Mouse (Mus musculus): ENCODE measurements at regions not wholly inside any gene's neighbourhood (a gene's known extent, or its start where the extent isn't known, plus 50 kb on each side); places are given as distances from the start of the nearest gene placed in this dataset.

- Histone ChIP-seq H3K4me2 (replicated peaks; ENCODE audit: low read depth, low read length) (no peak overlapping the region), H3K4me1 (replicated peaks; ENCODE audit: control insufficient read depth, insufficient read depth, low read length) (no peaks in the 10 kb centered on the region), H3K27me3 (ENCODE audit: control insufficient read depth, insufficient read depth, low read length) (no peaks in the 10 kb centered on the region), H3K27ac (ENCODE audit: low read depth, low read length) (no peak overlapping the region), H3K4me3 (ENCODE audit: low read depth, low read length) (no peak overlapping the region), H3K36me3 (ENCODE audit: control insufficient read depth, insufficient read depth, low read length) (no peaks in the 10 kb centered on the region), H3K9ac (ENCODE audit: low read depth, low read length) (no peak overlapping the region), H3K9me3 (ENCODE audit: control insufficient read depth, low read length) (no peaks in the 10 kb centered on the region)
- no peak for ATAC-seq (ENCODE audit: low FRiP score)
- WGBS, result 90% methylated on average over 2 of the region's 2 CpGs
- DNase-seq (ENCODE audit: low spot score), result no peak
Observed at GRCm38 (mm10) chr6:4362220-4362619, 142.4 kb upstream of the Col1a2 start.

- Histone ChIP-seq H3K27ac (ENCODE audit: low read depth, low read length) (no peak overlapping the region), H3K9ac (ENCODE audit: low read depth, low read length) (no peak overlapping the region), H3K9me3 (ENCODE audit: control insufficient read depth, low read length) (no peaks in the 10 kb centered on the region), H3K4me1 (replicated peaks; ENCODE audit: control insufficient read depth, insufficient read depth, low read length) (no peaks in the 10 kb centered on the region), H3K36me3 (ENCODE audit: control insufficient read depth, insufficient read depth, low read length) (no peaks in the 10 kb centered on the region), H3K4me2 (replicated peaks; ENCODE audit: low read depth, low read length) (no peak overlapping the region), H3K27me3 (ENCODE audit: control insufficient read depth, insufficient read depth, low read length) (no peaks in the 10 kb centered on the region), H3K4me3 (ENCODE audit: low read depth, low read length) (no peak overlapping the region)
- no peak for DNase-seq (ENCODE audit: low spot score)
- no peak for ATAC-seq (ENCODE audit: low FRiP score)
- 79% methylated on average over 12 of the region's 12 CpGs for WGBS
Observed at GRCm38 (mm10) chr6:4375465-4376037, 129.1 kb upstream of the Col1a2 start.

DNA sequence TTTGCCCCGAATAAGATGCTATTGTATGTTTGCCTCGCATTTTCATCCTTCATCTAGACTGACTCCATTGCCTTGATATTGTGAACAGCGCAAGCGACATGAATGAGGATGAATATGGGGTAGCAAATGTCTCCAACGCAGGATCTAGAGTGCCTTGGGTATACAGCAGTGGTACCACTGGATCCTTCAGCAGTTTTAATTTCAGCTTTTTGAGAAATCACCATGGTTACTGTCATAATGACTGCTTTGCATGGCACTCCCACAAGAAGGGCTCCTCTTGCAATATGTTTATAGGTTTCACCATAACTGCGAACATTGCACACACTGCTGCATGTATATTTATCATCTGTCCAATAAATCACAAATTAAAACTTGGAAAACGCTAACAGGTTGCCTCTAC is 107.8 kb upstream of the Col1a2 start:
- Histone ChIP-seq H3K27ac (ENCODE audit: low read depth, low read length) (peak overlapping the region; percentile 17; the same call in 1 of the 2 replicates), H3K9ac (ENCODE audit: low read depth, low read length) (no peak overlapping the region), H3K36me3 (ENCODE audit: control insufficient read depth, insufficient read depth, low read length) (no peaks in the 10 kb centered on the region), H3K4me1 (replicated peaks; ENCODE audit: control insufficient read depth, insufficient read depth, low read length) (peaks cover 2% of the 10 kb centered on the region), H3K4me2 (replicated peaks; ENCODE audit: low read depth, low read length) (no peak overlapping the region), H3K9me3 (ENCODE audit: control insufficient read depth, low read length) (no peaks in the 10 kb centered on the region), H3K4me3 (ENCODE audit: low read depth, low read length) (no peak overlapping the region), H3K27me3 (ENCODE audit: control insufficient read depth, insufficient read depth, low read length) (no peaks in the 10 kb centered on the region)
- ATAC-seq (ENCODE audit: low FRiP score) (peak; percentile 36; the same call in 1 of the 2 replicates), DNase-seq (ENCODE audit: low spot score) (no peak)
- 54% methylated on average over 7 of the region's 7 CpGs for WGBS

DNA sequence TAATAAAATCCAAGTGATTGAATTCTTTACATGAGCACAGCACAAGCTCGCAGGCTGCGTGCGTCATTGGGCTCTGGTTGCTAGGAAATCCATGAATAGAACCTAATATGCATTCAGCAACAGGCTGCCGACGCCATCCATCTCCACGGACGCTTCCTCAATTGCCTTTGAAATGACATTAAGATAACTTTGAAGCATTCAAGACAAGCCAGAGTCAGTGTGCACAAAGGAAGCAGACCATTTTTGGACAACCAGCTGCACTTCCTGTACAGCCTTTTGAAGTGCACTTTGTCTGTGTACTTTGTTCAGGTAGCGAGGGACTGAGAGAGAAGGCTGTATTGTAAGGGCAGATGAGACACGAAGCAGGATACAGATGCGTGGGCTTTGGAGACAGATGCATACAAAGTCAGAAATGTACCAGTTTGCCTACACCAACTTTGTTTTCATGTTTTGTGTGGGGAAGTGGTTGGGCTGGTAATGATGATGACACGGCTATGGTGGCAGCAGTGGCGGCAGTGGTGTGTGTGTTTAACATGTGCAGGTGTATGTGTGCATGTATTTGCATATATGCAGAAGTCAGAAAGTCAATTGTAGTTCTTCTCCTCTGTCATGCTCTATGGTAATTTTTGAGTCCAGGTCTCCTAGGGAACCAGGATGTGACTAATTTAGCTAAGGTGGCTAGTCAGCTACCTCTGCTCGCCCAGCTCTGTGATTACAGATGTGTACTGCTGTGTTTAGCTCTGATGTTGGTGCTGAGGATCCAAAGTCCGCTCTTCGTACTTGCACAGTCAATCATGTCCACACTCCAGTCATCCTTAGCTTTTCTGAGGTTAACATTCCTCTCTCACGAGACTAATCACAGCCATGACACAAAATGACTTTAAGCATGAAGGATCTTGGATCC is 106.7 kb upstream of the Col1a2 start:
- Histone ChIP-seq H3K9ac (ENCODE audit: low read depth, low read length) (no peak overlapping the region), H3K4me3 (ENCODE audit: low read depth, low read length) (no peak overlapping the region), H3K9me3 (ENCODE audit: control insufficient read depth, low read length) (no peaks in the 10 kb centered on the region), H3K4me2 (replicated peaks; ENCODE audit: low read depth, low read length) (no peak overlapping the region), H3K36me3 (ENCODE audit: control insufficient read depth, insufficient read depth, low read length) (no peaks in the 10 kb centered on the region), H3K27me3 (ENCODE audit: control insufficient read depth, insufficient read depth, low read length) (no peaks in the 10 kb centered on the region), H3K27ac (ENCODE audit: low read depth, low read length) (no peak overlapping the region), H3K4me1 (replicated peaks; ENCODE audit: control insufficient read depth, insufficient read depth, low read length) (peaks cover 2% of the 10 kb centered on the region)
- 43% methylated on average over 16 of the region's 16 CpGs for WGBS
- ATAC-seq (ENCODE audit: low FRiP score) (peak; percentile 65), DNase-seq (ENCODE audit: low spot score) (peak; percentile 61)

DNA sequence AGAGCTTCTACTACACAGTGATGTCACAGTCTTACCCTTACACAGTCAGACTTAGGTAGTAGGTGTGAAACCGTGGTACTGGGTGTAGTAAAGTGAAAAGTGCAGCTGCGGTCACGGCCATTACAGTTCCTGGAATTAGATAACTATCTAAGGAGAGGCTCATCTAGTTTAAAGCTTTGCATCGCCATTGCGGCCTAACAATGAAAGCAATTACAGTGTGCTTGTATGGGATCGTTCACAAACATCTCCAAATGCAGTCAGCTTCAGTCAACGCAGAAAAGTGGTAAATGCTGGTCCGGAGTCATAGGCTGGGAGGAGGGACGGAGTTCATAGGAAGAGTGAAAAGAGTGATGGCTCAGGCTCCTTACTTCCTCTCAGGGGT is 106.0 kb upstream of the Col1a2 start:
- peaks cover 2% of the 10 kb centered on the region for H3K4me1 ChIP-seq (replicated peaks; ENCODE audit: control insufficient read depth, insufficient read depth, low read length)
- H3K4me2 ChIP-seq (replicated peaks; ENCODE audit: low read depth, low read length), result no peak overlapping the region
- no peaks in the 10 kb centered on the region for H3K36me3 ChIP-seq (ENCODE audit: control insufficient read depth, insufficient read depth, low read length)
- no peak for ATAC-seq (ENCODE audit: low FRiP score)
- no peak overlapping the region for H3K9ac ChIP-seq (ENCODE audit: low read depth, low read length)
- H3K4me3 ChIP-seq (ENCODE audit: low read depth, low read length), result no peak overlapping the region
- H3K27ac ChIP-seq (ENCODE audit: low read depth, low read length), result no peak overlapping the region
- DNase-seq (ENCODE audit: low spot score), result no peak
- no peaks in the 10 kb centered on the region for H3K9me3 ChIP-seq (ENCODE audit: control insufficient read depth, low read length)
- no peaks in the 10 kb centered on the region for H3K27me3 ChIP-seq (ENCODE audit: control insufficient read depth, insufficient read depth, low read length)
- 86% methylated on average over 9 of the region's 9 CpGs for WGBS

DNA sequence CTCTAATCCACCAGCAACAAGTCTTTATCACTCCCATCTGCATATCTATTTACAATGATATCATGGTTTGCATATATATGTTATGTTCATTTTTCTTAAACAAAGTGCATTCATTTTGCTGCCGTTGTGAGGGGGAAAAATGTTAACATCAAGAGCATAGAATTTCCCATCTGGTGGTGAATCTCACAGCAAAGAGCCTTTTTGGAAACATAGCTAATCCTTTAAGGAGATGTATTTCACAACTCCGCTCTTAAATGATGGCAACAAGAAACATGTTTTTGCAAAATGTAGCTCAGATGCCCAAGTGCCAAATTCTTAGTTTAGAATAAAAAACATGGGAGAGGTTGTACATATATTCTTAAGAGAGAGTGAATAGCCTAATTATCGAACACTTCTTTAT is 99.3 kb upstream of the Col1a2 start:
- WGBS, result 95% methylated on average over 3 of the region's 3 CpGs
- no peak overlapping the region for H3K4me3 ChIP-seq (ENCODE audit: low read depth, low read length)
- ATAC-seq (ENCODE audit: low FRiP score) (no peak), DNase-seq (ENCODE audit: low spot score) (no peak)
- H3K36me3 ChIP-seq (ENCODE audit: control insufficient read depth, insufficient read depth, low read length), result no peaks in the 10 kb centered on the region
- H3K9me3 ChIP-seq (ENCODE audit: control insufficient read depth, low read length), result no peaks in the 10 kb centered on the region
- no peaks in the 10 kb centered on the region for H3K4me1 ChIP-seq (replicated peaks; ENCODE audit: control insufficient read depth, insufficient read depth, low read length)
- H3K9ac ChIP-seq (ENCODE audit: low read depth, low read length), result no peak overlapping the region
- no peak overlapping the region for H3K27ac ChIP-seq (ENCODE audit: low read depth, low read length)
- H3K27me3 ChIP-seq (ENCODE audit: control insufficient read depth, insufficient read depth, low read length), result no peaks in the 10 kb centered on the region
- no peak overlapping the region for H3K4me2 ChIP-seq (replicated peaks; ENCODE audit: low read depth, low read length)

- ATAC-seq (ENCODE audit: low FRiP score), result no peak
Observed at GRCm38 (mm10) chr6:4407748-4408147, 96.9 kb upstream of the Col1a2 start.

GRCm38 (mm10) chr6:4413201-4413600 is 91.4 kb upstream of the Col1a2 start:
- Histone ChIP-seq H3K4me1 (replicated peaks; ENCODE audit: control insufficient read depth, insufficient read depth, low read length) (no peaks in the 10 kb centered on the region; the same call in 1 of the 2 replicates), H3K27ac (ENCODE audit: low read depth, low read length) (no peak overlapping the region), H3K36me3 (ENCODE audit: control insufficient read depth, insufficient read depth, low read length) (no peaks in the 10 kb centered on the region), H3K4me2 (replicated peaks; ENCODE audit: low read depth, low read length) (no peak overlapping the region), H3K9me3 (ENCODE audit: control insufficient read depth, low read length) (no peaks in the 10 kb centered on the region), H3K4me3 (ENCODE audit: low read depth, low read length) (no peak overlapping the region), H3K27me3 (ENCODE audit: control insufficient read depth, insufficient read depth, low read length) (no peaks in the 10 kb centered on the region), H3K9ac (ENCODE audit: low read depth, low read length) (no peak overlapping the region)
- DNase-seq (ENCODE audit: low spot score) (no peak), ATAC-seq (ENCODE audit: low FRiP score) (no peak)
- WGBS, result 69% methylated on average over 3 of the region's 3 CpGs

More at GRCm38 (mm10) chr6:4407748-4408147, 96.9 kb upstream of the Col1a2 start:
- no peaks in the 10 kb centered on the region for H3K4me1 ChIP-seq (replicated peaks; ENCODE audit: control insufficient read depth, insufficient read depth, low read length)
- no peak overlapping the region for H3K9ac ChIP-seq (ENCODE audit: low read depth, low read length)
- H3K27ac ChIP-seq (ENCODE audit: low read depth, low read length), result no peak overlapping the region
- H3K27me3 ChIP-seq (ENCODE audit: control insufficient read depth, insufficient read depth, low read length), result no peaks in the 10 kb centered on the region
- H3K4me3 ChIP-seq (ENCODE audit: low read depth, low read length), result no peak overlapping the region
- H3K4me2 ChIP-seq (replicated peaks; ENCODE audit: low read depth, low read length), result no peak overlapping the region
- no peaks in the 10 kb centered on the region for H3K36me3 ChIP-seq (ENCODE audit: control insufficient read depth, insufficient read depth, low read length)
- WGBS, result 55% methylated on average over 3 of the region's 3 CpGs
- peak; percentile 45 for DNase-seq (ENCODE audit: low spot score)
- H3K9me3 ChIP-seq (ENCODE audit: control insufficient read depth, low read length), result no peaks in the 10 kb centered on the region

- H3K4me3 ChIP-seq (ENCODE audit: low read depth, low read length), result no peak overlapping the region
- no peaks in the 10 kb centered on the region for H3K36me3 ChIP-seq (ENCODE audit: control insufficient read depth, insufficient read depth, low read length)
- H3K4me2 ChIP-seq (replicated peaks; ENCODE audit: low read depth, low read length), result no peak overlapping the region
- H3K4me1 ChIP-seq (replicated peaks; ENCODE audit: control insufficient read depth, insufficient read depth, low read length), result no peaks in the 10 kb centered on the region; the same call in 1 of the 2 replicates
- no peak overlapping the region for H3K27ac ChIP-seq (ENCODE audit: low read depth, low read length)
- WGBS, result 39% methylated on average over 6 of the region's 6 CpGs
- no peaks in the 10 kb centered on the region for H3K27me3 ChIP-seq (ENCODE audit: control insufficient read depth, insufficient read depth, low read length)
- H3K9me3 ChIP-seq (ENCODE audit: control insufficient read depth, low read length), result no peaks in the 10 kb centered on the region
- no peak for ATAC-seq (ENCODE audit: low FRiP score)
- H3K9ac ChIP-seq (ENCODE audit: low read depth, low read length), result no peak overlapping the region
- peak; percentile 65 for DNase-seq (ENCODE audit: low spot score)
Observed at GRCm38 (mm10) chr6:4414166-4414565, 90.4 kb upstream of the Col1a2 start.
